Mouse (Mus musculus): ENCODE results near the gene Gdf10. TPM values are rescaled to one million over a fixed set of nuclear protein-coding genes. Genes with fewer than 3 reads are reported as not detected.

The Gdf10 gene
- 1.5 and 1.8 TPM in 2 replicates for polyA plus RNA-seq (2016; fragmentation: Nextera tagmentation; extraction: Ambion mirVana)

GRCm38 (mm10) chr14:33923168-33924070 lies at the start of gene Gdf10:
TSS of gene Gdf10 (plus strand) at chr14:33923587.
- H3K27ac ChIP-seq (replicated peaks), result peak within 1 kb of the TSS; percentile 74
- H3K4me3 ChIP-seq, result peak within 1 kb of the TSS; percentile 64
- no peaks in the 10 kb centered on the region for H3K36me3 ChIP-seq
- peaks cover 87% of the 10 kb centered on the region for H3K27me3 ChIP-seq (ENCODE audit: low read depth, poor library complexity, severe bottlenecking)
- no peaks in the 10 kb centered on the region for H3K9me3 ChIP-seq (replicated peaks)
- H3K4me1 ChIP-seq, result peaks cover 47% of the 10 kb centered on the region
- under 1% methylated on average over 85 of the region's 85 CpGs for WGBS
- peak; percentile 60 for DNase-seq (ENCODE audit: low spot score)

GRCm38 (mm10) chr14:33878826-33879225 lies 44.6 kb upstream of the Gdf10 start:
- H3K4me3 ChIP-seq, result no peak overlapping the region
- no peaks in the 10 kb centered on the region for H3K27me3 ChIP-seq (ENCODE audit: low read depth, poor library complexity, severe bottlenecking)
- WGBS, result 98% methylated on average over 1 of the region's 1 CpGs
- H3K9me3 ChIP-seq (replicated peaks), result no peaks in the 10 kb centered on the region
- no peaks in the 10 kb centered on the region for H3K36me3 ChIP-seq
- no peak overlapping the region for H3K27ac ChIP-seq (replicated peaks)
- no peak for DNase-seq (ENCODE audit: low spot score)
- peaks cover 4% of the 10 kb centered on the region; the same call in 1 of the 2 replicates for H3K4me1 ChIP-seq

DNA sequence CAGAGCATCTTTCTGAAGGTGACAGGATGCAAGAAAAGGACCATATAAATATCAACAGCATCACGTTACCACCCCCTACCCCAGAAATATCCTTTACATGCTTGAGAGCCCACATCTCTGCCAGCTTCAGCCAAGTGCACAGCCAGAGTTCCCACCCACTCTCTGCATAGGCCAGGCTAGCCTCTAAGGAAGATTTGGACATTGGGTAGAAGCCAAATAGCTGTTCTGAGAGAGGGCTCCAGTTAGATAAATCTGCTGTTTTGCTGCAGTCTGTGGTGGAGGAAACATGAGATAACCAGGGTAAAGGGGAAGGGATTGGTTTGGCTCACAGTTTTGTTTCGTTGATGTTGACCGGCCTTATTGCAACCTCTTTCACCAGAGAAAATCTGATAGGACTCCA lies 43.2 kb upstream of the Gdf10 start:
- no peaks in the 10 kb centered on the region for H3K9me3 ChIP-seq (replicated peaks)
- DNase-seq (ENCODE audit: low spot score), result no peak
- 87% methylated on average over 3 of the region's 3 CpGs for WGBS

GRCm38 (mm10) chr14:33881471-33881870 lies 41.9 kb upstream of the Gdf10 start:
- Histone ChIP-seq H3K27ac (replicated peaks) (no peak overlapping the region), H3K9me3 (replicated peaks) (no peaks in the 10 kb centered on the region), H3K4me1 (peaks cover 4% of the 10 kb centered on the region; the same call in 1 of the 2 replicates), H3K36me3 (no peaks in the 10 kb centered on the region), H3K27me3 (ENCODE audit: low read depth, poor library complexity, severe bottlenecking) (no peaks in the 10 kb centered on the region), H3K4me3 (no peak overlapping the region)
- 74% methylated on average over 3 of the region's 3 CpGs for WGBS
- no peak for DNase-seq (ENCODE audit: low spot score)

More for the DNA sequence above, 43.2 kb upstream of the Gdf10 start:
- Histone ChIP-seq H3K36me3 (no peaks in the 10 kb centered on the region), H3K27me3 (ENCODE audit: low read depth, poor library complexity, severe bottlenecking) (no peaks in the 10 kb centered on the region), H3K27ac (replicated peaks) (no peak overlapping the region), H3K4me1 (peaks cover 4% of the 10 kb centered on the region; the same call in 1 of the 2 replicates), H3K4me3 (no peak overlapping the region)

- peaks cover 4% of the 10 kb centered on the region; the same call in 1 of the 2 replicates for H3K4me1 ChIP-seq
- no peaks in the 10 kb centered on the region for H3K9me3 ChIP-seq (replicated peaks)
- WGBS, result 87% methylated on average over 4 of the region's 4 CpGs
- no peak overlapping the region for H3K27ac ChIP-seq (replicated peaks)
- no peak overlapping the region for H3K4me3 ChIP-seq
- H3K36me3 ChIP-seq, result no peaks in the 10 kb centered on the region
- no peaks in the 10 kb centered on the region for H3K27me3 ChIP-seq (ENCODE audit: low read depth, poor library complexity, severe bottlenecking)
- no peak for DNase-seq (ENCODE audit: low spot score)
These were observed 40.3 kb upstream of the Gdf10 start for GRCm38 (mm10) chr14:33883046-33883445.

DNA sequence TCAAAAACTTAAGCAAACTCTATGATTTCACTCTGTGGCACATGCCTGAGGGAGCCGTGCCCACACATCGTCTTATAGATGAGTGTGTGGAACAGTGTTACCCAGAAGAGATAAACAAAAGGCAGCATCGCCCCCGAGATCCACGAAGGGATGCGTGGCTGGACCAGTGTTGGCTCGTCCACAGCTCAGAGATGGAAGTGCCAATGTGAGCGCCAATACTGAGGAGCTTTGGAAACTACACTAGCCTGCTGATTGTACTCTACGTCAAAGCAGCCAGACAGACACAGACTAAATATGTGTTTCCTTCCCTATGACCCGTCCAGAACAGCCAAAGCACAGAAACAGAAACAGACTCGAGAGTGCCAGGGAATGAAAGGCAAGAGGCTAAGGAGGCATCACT lies 37.9 kb upstream of the Gdf10 start:
- WGBS, result 82% methylated on average over 11 of the region's 11 CpGs
- H3K4me1 ChIP-seq, result peaks cover 10% of the 10 kb centered on the region
- H3K36me3 ChIP-seq, result no peaks in the 10 kb centered on the region
- no peaks in the 10 kb centered on the region for H3K9me3 ChIP-seq (replicated peaks)
- H3K4me3 ChIP-seq, result no peak overlapping the region
- H3K27ac ChIP-seq (replicated peaks), result no peak overlapping the region
- H3K27me3 ChIP-seq (ENCODE audit: low read depth, poor library complexity, severe bottlenecking), result no peaks in the 10 kb centered on the region
- no peak for DNase-seq (ENCODE audit: low spot score)

GRCm38 (mm10) chr14:33888387-33889035 lies 34.9 kb upstream of the Gdf10 start:
- 78% methylated on average over 11 of the region's 11 CpGs for WGBS
- no peaks in the 10 kb centered on the region for H3K36me3 ChIP-seq
- peaks cover 6% of the 10 kb centered on the region for H3K4me1 ChIP-seq
- H3K27me3 ChIP-seq (ENCODE audit: low read depth, poor library complexity, severe bottlenecking), result no peaks in the 10 kb centered on the region
- peak overlapping the region; percentile 65; the same call in 1 of the 2 replicates for H3K27ac ChIP-seq (replicated peaks)
- DNase-seq (ENCODE audit: low spot score), result no peak
- no peak overlapping the region for H3K4me3 ChIP-seq
- H3K9me3 ChIP-seq (replicated peaks), result no peaks in the 10 kb centered on the region

- Histone ChIP-seq H3K9me3 (replicated peaks) (no peaks in the 10 kb centered on the region), H3K4me3 (no peak overlapping the region), H3K27ac (replicated peaks) (no peak overlapping the region), H3K27me3 (ENCODE audit: low read depth, poor library complexity, severe bottlenecking) (no peaks in the 10 kb centered on the region), H3K36me3 (no peaks in the 10 kb centered on the region), H3K4me1 (peaks cover 6% of the 10 kb centered on the region)
- no peak for DNase-seq (ENCODE audit: low spot score)
- WGBS, result 83% methylated on average over 3 of the region's 3 CpGs
These were observed 33.4 kb upstream of the Gdf10 start for GRCm38 (mm10) chr14:33889971-33890370.

- Histone ChIP-seq H3K36me3 (no peaks in the 10 kb centered on the region), H3K9me3 (replicated peaks) (no peaks in the 10 kb centered on the region), H3K27me3 (ENCODE audit: low read depth, poor library complexity, severe bottlenecking) (no peaks in the 10 kb centered on the region), H3K4me1 (peaks cover 8% of the 10 kb centered on the region), H3K4me3 (no peak overlapping the region), H3K27ac (replicated peaks) (no peak overlapping the region)
- no peak for DNase-seq (ENCODE audit: low spot score)
- 93% methylated on average over 3 of the region's 3 CpGs for WGBS
These were observed 31.9 kb upstream of the Gdf10 start for GRCm38 (mm10) chr14:33891507-33891906.

GRCm38 (mm10) chr14:33895777-33896176 lies 27.6 kb upstream of the Gdf10 start:
- Histone ChIP-seq H3K36me3 (no peaks in the 10 kb centered on the region), H3K27me3 (ENCODE audit: low read depth, poor library complexity, severe bottlenecking) (no peaks in the 10 kb centered on the region), H3K4me3 (no peak overlapping the region), H3K9me3 (replicated peaks) (no peaks in the 10 kb centered on the region), H3K4me1 (peaks cover 11% of the 10 kb centered on the region), H3K27ac (replicated peaks) (no peak overlapping the region)
- DNase-seq (ENCODE audit: low spot score), result no peak
- WGBS, result 81% methylated on average over 5 of the region's 5 CpGs

DNA sequence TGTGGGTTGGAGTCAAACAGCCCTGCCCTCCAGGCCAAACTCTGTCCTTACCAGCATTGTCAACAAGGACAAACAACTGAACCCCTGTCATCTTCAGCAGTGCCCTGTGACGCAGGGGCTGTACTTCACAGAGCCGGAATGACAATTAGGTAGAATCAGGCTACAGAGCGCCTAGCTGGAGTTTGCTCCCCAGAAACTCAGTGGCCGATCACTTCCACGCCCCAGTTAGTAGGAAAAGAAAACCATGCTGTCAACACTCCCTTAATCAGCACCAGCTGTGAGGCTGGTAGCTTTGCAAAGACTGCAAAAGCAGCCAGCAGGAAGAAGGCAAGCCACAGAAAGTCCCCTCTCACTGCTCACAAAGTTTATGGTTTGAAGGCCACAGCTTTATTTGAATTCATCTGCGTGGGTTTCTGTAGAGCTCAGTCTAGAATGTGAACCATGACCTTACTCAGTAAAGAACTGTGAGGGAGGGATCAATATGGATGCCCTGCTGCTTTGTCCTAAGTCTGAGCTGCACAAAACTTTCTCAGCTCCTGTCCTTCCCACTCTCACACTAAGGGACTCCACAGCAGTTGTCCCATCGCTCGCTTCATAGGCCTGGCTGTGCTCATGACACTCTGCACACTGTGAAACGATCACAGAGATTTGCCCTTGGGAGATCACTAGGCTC lies 26.6 kb upstream of the Gdf10 start:
- Histone ChIP-seq H3K27ac (replicated peaks) (peak overlapping the region; percentile 33; the same call in 1 of the 2 replicates), H3K4me1 (peaks cover 11% of the 10 kb centered on the region), H3K36me3 (no peaks in the 10 kb centered on the region), H3K27me3 (ENCODE audit: low read depth, poor library complexity, severe bottlenecking) (no peaks in the 10 kb centered on the region), H3K9me3 (replicated peaks) (no peaks in the 10 kb centered on the region), H3K4me3 (no peak overlapping the region)
- no peak for DNase-seq (ENCODE audit: low spot score)
- WGBS, result 38% methylated on average over 9 of the region's 9 CpGs

GRCm38 (mm10) chr14:33902783-33903182 lies 20.6 kb upstream of the Gdf10 start:
- Histone ChIP-seq H3K4me1 (peaks cover 2% of the 10 kb centered on the region; the same call in 1 of the 2 replicates), H3K36me3 (no peaks in the 10 kb centered on the region), H3K27ac (replicated peaks) (no peak overlapping the region), H3K27me3 (ENCODE audit: low read depth, poor library complexity, severe bottlenecking) (no peaks in the 10 kb centered on the region), H3K4me3 (no peak overlapping the region), H3K9me3 (replicated peaks) (no peaks in the 10 kb centered on the region)
- no peak for DNase-seq (ENCODE audit: low spot score)
- 93% methylated on average over 4 of the region's 4 CpGs for WGBS

Data from midbrain, embryonic 10.5 days (tissue).